Mouse (Mus musculus) heart, embryonic 11.5 days (tissue): ENCODE measurements at regions not wholly inside any gene's neighbourhood (a gene's known extent, or its start where the extent isn't known, plus 50 kb on each side); places are given as distances from the start of the nearest gene placed in this dataset.

Experiments
- ATAC-seq: fragments of 200-750 bp; cut with Nextera tagmentation; replicated peaks from 2 replicates; pipeline ENCODE4 v1.8.0; 2017; ENCODE audit warnings: moderate library complexity; ENCODE audit not compliant: insufficient number of reproducible peaks, low FRiP score, low TSS enrichment
- H3K27ac ChIP-seq: fragments of 300-500 bp; sonication (generic); 2 replicates; pipeline ENCODE4 v1.5.1; 2014; ENCODE audit warnings: mild to moderate bottlenecking, low read depth, low read length
- H3K27me3 ChIP-seq: fragments of 300-500 bp; sonication (generic); 2 replicates; pipeline ENCODE4 v1.6.1; 2014; ENCODE audit warnings: mild to moderate bottlenecking, low read length, mixed read lengths; ENCODE audit not compliant: control insufficient read depth, insufficient read depth
- H3K36me3 ChIP-seq: fragments of 300-500 bp; sonication (generic); 2 replicates; pipeline ENCODE4 v1.6.1; 2014; ENCODE audit warnings: mild to moderate bottlenecking, low read length, moderate library complexity, mixed read lengths; ENCODE audit not compliant: control insufficient read depth, insufficient read depth
- H3K4me1 ChIP-seq: fragments of 300-500 bp; sonication (generic); 2 replicates; pipeline ENCODE4 v1.6.1; 2014; ENCODE audit warnings: low read length; ENCODE audit not compliant: control insufficient read depth, insufficient read depth
- H3K4me2 ChIP-seq: fragments of 300-500 bp; sonication (generic); 2 replicates; pipeline ENCODE4 v1.6.1; 2014; ENCODE audit warnings: mild to moderate bottlenecking, moderate library complexity
- H3K4me3 ChIP-seq: fragments of 300-500 bp; sonication (generic); 2 replicates; pipeline ENCODE4 v1.5.1; 2014; ENCODE audit warnings: low read depth, low read length
- H3K9ac ChIP-seq: fragments of 300-500 bp; sonication (generic); 2 replicates; pipeline ENCODE4 v1.6.1; 2014; ENCODE audit warnings: mild to moderate bottlenecking, low read depth, low read length, moderate library complexity
- H3K9me3 ChIP-seq: fragments of 300-500 bp; sonication (generic); replicated peaks from 2 replicates; pipeline ENCODE4 v1.6.1; 2016; ENCODE audit warnings: low read length; ENCODE audit not compliant: control insufficient read depth
- WGBS: fragments of 180-500 bp; shearing (Covaris S2); extraction: QIAGEN DNeasy Blood & Tissue Kit; methylation state at CpG from one replicate; pipeline ENCODE4 v1.1.7; 2014; ENCODE audit not compliant: insufficient replicate concordance; 5-methylcytosine and 5-hydroxymethylcytosine counted together

DNA sequence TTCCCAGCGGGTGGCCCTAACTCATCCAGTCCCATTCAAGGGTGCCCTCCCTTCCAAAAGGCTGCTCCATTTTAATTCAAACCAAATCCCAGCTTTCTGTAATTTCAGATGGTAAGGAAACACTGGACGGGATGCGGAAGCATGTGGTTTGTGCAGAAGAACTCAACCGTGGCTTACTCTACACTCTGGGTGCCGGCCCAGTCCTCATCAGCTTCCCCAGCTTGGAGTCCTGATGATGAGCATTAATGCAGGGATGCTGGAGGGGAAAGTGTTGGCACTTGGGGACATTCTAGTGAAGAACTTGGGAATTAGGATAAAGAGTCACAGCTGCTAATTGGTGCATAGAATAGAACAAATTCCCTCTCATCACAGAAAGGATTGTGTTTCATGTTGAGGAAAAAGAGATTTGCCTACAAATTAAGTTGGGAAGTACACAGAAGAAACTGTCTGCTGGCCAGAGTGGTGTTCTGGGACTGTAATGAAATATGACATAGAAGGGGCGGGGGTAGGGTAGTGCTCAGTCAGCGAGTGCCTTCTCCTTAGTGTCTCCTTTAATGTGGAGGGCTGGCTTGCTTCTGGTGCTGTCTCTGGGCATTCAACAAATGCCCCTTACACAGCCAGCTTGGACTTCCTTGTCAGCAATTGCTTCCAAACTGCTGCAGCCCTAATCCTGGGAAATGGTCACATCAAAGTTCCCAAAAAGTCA, 285.0 kb upstream of the Bmper start:
- Histone ChIP-seq H3K36me3 (no peaks in the 10 kb centered on the region), H3K9ac (no peak overlapping the region), H3K27ac (no peak overlapping the region), H3K27me3 (no peaks in the 10 kb centered on the region), H3K4me1 (no peaks in the 10 kb centered on the region), H3K9me3 (no peaks in the 10 kb centered on the region), H3K4me2 (no peak overlapping the region), H3K4me3 (no peak overlapping the region)
- no peak for ATAC-seq
- WGBS: 81% methylated on average over 7 of the region's 7 CpGs

DNA sequence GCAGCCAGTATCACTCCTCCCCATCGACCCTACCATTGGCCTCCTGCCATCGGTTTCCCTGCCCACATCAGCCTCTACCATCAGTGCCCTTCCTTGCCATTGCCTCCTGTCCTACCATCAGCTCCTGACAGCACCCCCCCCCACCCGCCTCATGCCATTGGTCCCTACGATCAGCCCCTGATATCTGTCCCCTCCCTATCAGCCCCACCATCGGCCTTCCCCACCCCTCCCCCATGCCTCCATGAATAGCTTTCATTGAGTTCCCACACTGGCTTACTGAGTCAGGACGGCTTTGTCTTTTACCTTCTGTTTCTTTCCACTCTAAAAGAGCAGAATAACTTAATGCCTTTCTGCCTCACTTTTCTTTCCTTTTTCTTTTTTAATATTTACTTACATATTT, 277.9 kb upstream of the Bmper start:
- no peaks in the 10 kb centered on the region for H3K27me3 ChIP-seq
- 78% methylated on average over 6 of the region's 6 CpGs for WGBS
- H3K4me1 ChIP-seq: no peaks in the 10 kb centered on the region
- H3K4me2 ChIP-seq: no peak overlapping the region
- no peak overlapping the region for H3K9ac ChIP-seq
- ATAC-seq: no peak
- no peaks in the 10 kb centered on the region for H3K36me3 ChIP-seq
- H3K9me3 ChIP-seq: no peaks in the 10 kb centered on the region
- no peak overlapping the region for H3K27ac ChIP-seq
- no peak overlapping the region for H3K4me3 ChIP-seq

DNA sequence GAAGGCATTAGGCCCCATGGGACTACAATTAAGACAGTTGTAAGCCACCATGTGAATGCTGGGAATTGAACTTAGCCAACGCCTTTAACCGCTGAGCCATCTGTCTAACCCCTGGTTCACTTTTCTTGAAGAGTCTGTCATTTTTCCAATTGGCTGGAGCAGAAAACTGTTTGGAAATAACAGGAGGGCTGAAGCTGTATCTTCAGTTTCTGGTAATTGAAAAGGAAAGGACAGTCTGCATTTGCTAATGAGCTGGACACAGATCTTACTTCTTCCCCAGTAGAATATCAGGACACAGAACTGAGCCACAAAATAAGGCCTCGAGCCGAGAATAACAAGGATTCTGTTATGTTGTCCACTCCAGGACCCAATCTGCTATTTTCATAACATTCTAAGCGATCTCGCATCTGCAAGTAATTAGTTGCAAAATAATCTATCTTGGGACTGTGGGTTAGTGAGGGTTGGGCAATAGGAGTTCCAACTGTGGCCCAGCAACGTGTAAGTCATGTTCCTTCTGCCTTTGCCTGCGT, 277.4 kb upstream of the Bmper start:
- Histone ChIP-seq H3K9me3 (no peaks in the 10 kb centered on the region), H3K27me3 (no peaks in the 10 kb centered on the region), H3K27ac (no peak overlapping the region), H3K4me3 (no peak overlapping the region), H3K9ac (no peak overlapping the region), H3K4me1 (no peaks in the 10 kb centered on the region), H3K36me3 (no peaks in the 10 kb centered on the region), H3K4me2 (no peak overlapping the region)
- ATAC-seq: no peak
- 83% methylated on average over 8 of the region's 8 CpGs for WGBS

DNA sequence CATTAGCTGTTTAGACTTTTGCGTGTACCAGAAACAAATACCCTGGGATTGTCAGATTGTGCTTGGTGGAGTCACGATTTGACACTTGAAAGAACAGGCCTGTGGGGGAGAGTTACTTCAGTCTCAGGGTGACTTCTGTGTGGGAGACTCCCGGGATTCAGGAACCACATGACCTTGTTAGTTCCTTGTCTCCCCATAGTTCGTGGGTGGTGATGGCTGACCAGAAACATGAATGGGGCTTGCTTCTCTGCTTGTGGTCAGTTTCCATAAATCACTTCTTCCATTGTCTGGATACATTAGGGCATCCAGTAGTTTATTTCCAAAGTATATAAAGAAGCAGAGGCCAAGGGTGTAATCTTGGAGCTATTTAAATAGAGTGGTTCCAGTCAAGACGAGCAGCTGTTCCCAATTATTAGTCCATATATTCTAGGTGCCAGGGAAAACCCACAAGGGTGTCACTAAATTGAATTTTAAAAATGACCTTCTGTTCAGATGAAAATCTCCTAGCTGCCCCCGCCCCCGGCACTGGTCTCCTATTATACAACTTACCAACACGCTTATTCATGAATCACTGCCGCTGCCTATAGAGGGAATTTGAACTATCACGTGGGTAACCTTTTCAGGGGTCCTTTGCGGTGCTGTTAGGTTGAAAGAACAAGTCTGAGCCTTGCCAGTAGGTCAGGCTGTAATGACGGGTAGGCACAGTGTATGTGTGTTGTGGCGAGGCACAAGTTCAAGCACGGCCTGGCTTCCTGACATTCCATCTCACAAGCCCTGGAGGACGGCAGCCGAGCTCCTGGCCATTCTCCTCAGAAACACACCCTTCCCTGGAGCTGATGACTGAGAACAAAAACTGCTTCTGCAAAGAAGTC, 270.1 kb upstream of the Bmper start:
- no peak overlapping the region for H3K9ac ChIP-seq
- H3K27ac ChIP-seq: no peak overlapping the region
- no peaks in the 10 kb centered on the region for H3K4me1 ChIP-seq
- WGBS: 72% methylated on average over 16 of the region's 16 CpGs
- H3K4me3 ChIP-seq: no peak overlapping the region
- no peaks in the 10 kb centered on the region for H3K27me3 ChIP-seq
- H3K9me3 ChIP-seq: no peaks in the 10 kb centered on the region
- no peaks in the 10 kb centered on the region for H3K36me3 ChIP-seq
- ATAC-seq: no peak
- no peak overlapping the region for H3K4me2 ChIP-seq

DNA sequence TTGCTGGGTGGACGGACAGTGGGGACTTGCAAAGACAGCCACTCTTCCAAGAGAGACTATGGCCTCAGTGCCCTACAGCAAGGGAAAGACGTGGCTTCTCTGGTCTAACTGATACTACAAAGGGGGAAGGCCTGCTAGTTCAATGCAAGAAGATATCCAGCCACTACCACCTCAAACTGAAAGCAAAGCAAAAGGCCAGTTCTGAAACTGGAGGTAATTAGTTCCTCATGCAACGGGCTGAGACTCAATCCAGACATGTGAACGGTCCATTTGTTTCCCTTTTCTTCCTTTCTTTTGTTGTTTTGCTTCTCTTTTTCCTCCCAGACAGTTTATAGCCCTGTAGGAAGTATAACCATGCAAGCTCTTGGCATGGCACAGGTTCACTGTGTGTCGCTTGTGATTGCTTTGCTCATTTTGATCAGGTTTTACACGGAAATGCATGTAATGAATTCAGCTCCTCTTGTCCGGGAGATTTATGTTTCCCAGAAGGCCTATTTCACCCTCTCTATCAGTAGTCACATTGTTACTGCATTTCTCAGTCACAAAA, 260.5 kb upstream of the Bmper start:
- Histone ChIP-seq H3K4me1 (no peaks in the 10 kb centered on the region), H3K4me2 (no peak overlapping the region), H3K9me3 (no peaks in the 10 kb centered on the region), H3K9ac (no peak overlapping the region), H3K4me3 (no peak overlapping the region), H3K27me3 (no peaks in the 10 kb centered on the region), H3K27ac (no peak overlapping the region), H3K36me3 (no peaks in the 10 kb centered on the region)
- 68% methylated on average over 7 of the region's 7 CpGs for WGBS
- ATAC-seq: no peak

DNA sequence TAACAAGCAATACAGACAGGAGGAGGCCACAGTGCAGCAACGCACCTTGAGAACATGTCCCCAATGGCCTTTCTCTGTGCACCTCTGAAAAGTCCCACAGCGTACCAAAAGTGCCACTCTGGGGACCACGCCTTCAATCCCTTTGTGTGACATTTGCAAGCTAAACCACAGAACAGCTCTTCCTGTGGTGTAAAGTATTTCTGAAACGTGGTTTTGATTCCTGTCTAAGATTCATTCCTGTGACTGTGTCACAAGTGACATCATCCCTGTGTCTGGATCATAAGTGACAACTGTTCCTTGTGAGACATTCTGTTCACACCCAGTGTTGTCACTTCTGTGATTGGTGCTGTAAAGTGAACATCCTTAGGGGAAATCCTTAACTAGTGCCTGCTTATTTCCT, 251.6 kb upstream of the Bmper start:
- no peaks in the 10 kb centered on the region for H3K27me3 ChIP-seq
- WGBS: 75% methylated on average over 4 of the region's 4 CpGs
- no peak overlapping the region for H3K4me2 ChIP-seq
- no peaks in the 10 kb centered on the region for H3K4me1 ChIP-seq
- H3K9me3 ChIP-seq: no peaks in the 10 kb centered on the region
- no peak for ATAC-seq
- no peak overlapping the region for H3K4me3 ChIP-seq
- no peak overlapping the region for H3K27ac ChIP-seq
- H3K36me3 ChIP-seq: no peaks in the 10 kb centered on the region
- H3K9ac ChIP-seq: no peak overlapping the region

DNA sequence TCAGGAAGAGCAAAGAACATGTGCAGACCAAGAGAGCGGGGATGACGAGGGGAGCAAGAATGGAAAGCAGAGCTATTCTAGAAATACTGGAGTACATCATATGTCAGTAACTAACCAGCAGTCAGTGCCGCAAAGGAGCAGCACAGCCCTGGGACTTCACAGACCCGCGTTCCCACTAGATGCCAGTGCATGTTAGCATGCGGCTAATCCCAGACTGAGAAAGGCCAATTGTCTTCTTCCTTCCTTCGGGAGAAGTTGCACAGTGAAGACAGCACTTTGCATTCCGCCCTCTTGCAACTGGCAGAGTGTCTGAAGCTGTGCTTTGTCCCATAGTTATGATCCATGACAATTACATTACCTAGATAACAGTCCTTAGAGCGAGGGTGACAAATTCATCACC, 246.1 kb upstream of the Bmper start:
- Histone ChIP-seq H3K4me3 (no peak overlapping the region), H3K27me3 (no peaks in the 10 kb centered on the region), H3K9ac (no peak overlapping the region), H3K4me1 (no peaks in the 10 kb centered on the region), H3K27ac (no peak overlapping the region), H3K36me3 (no peaks in the 10 kb centered on the region), H3K4me2 (no peak overlapping the region), H3K9me3 (no peaks in the 10 kb centered on the region)
- ATAC-seq: no peak
- 59% methylated on average over 9 of the region's 9 CpGs for WGBS

DNA sequence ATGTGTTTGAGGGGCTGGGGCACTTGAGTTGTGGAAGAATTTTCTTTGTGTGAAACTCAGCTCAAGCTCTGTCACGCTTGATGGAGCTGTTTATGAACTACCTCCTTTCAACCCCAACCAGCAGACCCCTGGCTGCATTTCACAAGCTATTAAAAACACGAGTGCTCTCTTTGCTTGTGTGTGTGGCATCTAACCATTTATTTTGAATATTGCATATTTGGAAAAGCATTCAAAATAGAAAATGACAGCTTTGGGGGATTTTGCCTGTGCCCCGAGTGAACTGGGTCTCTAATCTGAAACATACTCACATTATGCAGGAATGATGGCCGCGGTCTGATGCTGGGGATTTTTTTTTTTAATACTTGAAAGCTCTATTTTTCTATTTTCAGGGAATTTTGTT, 243.2 kb upstream of the Bmper start:
- ATAC-seq: no peak
- H3K4me3 ChIP-seq: no peak overlapping the region
- no peaks in the 10 kb centered on the region for H3K27me3 ChIP-seq
- no peak overlapping the region for H3K27ac ChIP-seq
- 79% methylated on average over 5 of the region's 5 CpGs for WGBS
- H3K9ac ChIP-seq: no peak overlapping the region
- no peaks in the 10 kb centered on the region for H3K36me3 ChIP-seq
- no peak overlapping the region for H3K4me2 ChIP-seq
- no peaks in the 10 kb centered on the region for H3K4me1 ChIP-seq
- H3K9me3 ChIP-seq: no peaks in the 10 kb centered on the region
